Mouse (Mus musculus) forebrain, postnatal 0 days (tissue): ENCODE data around the gene Perm1. TPM values are rescaled to one million over a fixed set of nuclear protein-coding genes. Genes with fewer than 3 reads are reported as not detected.

Experiments used
- ATAC-seq: fragments of 200-750 bp; cut with Nextera tagmentation; 2 replicates; pipeline ENCODE4 v1.8.0; 2017; ENCODE audit warnings: mild to moderate bottlenecking, moderate library complexity
- DNase-seq: peaks from one replicate; pipeline ENCODE4 v3.0.0-alpha.2; 2015
- H3K27ac ChIP-seq: fragments of 300-500 bp; sonication (generic); 2 replicates; pipeline ENCODE4 v1.5.1; 2014; ENCODE audit warnings: low read depth, mild to moderate bottlenecking, antibody characterized with exemption, low read length, moderate library complexity, mixed read lengths
- H3K27me3 ChIP-seq: fragments of 300-500 bp; sonication (generic); 2 replicates; pipeline ENCODE4 v1.6.1; 2014; ENCODE audit warnings: mild to moderate bottlenecking, low read length, mixed read lengths; ENCODE audit not compliant: insufficient read depth
- H3K36me3 ChIP-seq: fragments of 300-500 bp; sonication (generic); 2 replicates; pipeline ENCODE4 v1.6.1; 2014; ENCODE audit warnings: mild to moderate bottlenecking, moderate library complexity; ENCODE audit not compliant: insufficient read depth
- H3K4me1 ChIP-seq: fragments of 300-500 bp; sonication (generic); 2 replicates; pipeline ENCODE4 v1.6.1; 2014; ENCODE audit warnings: antibody characterized with exemption; ENCODE audit not compliant: insufficient read depth
- H3K4me2 ChIP-seq: fragments of 300-500 bp; sonication (generic); 2 replicates; pipeline ENCODE4 v1.6.1; 2014; ENCODE audit warnings: low read depth, mild to moderate bottlenecking, moderate library complexity
- H3K4me3 ChIP-seq: fragments of 300-500 bp; sonication (generic); 2 replicates; pipeline ENCODE4 v1.5.1; 2014; ENCODE audit warnings: low read depth, low read length, mixed read lengths
- H3K9ac ChIP-seq: fragments of 300-500 bp; sonication (generic); 2 replicates; pipeline ENCODE4 v1.6.1; 2014; ENCODE audit warnings: mild to moderate bottlenecking
- H3K9me3 ChIP-seq: fragments of 300-500 bp; sonication (generic); 2 replicates; pipeline ENCODE4 v1.6.1; 2016; ENCODE audit warnings: low read length
- CTCF ChIP-seq: sonication (generic); IDR thresholded peaks from 2 replicates; pipeline ENCODE4 v1.5.1; 2016; ENCODE audit warnings: antibody characterized with exemption, control low read depth, low read depth
- WGBS: fragments of 180-500 bp; shearing (Covaris S2); extraction: QIAGEN DNeasy Blood & Tissue Kit; methylation state at CpG from one replicate; pipeline ENCODE4 v1.1.7; 2014; 5-methylcytosine and 5-hydroxymethylcytosine counted together
- polyA plus RNA-seq: library from polyadenylated mRNA; unstranded; fragments of >200 nt; fragmentation: Nextera tagmentation; extraction: Ambion mirVana; gene quantifications from 2 replicates; pipeline ENCODE4 v1.2.1, GENCODE M21; 2015
- total RNA-seq: library from RNA; depleted of rRNA; stranded (reverse); fragments of >200 nt; gene quantifications from 2 replicates; pipeline ENCODE4 v1.2.3, GENCODE M21; 2014

The Perm1 gene
- total and polyA plus RNA-seq, 2 experiments from 2014 or later = 0.86 to 1.3 TPM

GRCm38 (mm10) chr4:156184291-156184954 is 31.2 kb upstream of the Perm1 start:
- ATAC-seq = no peak
- H3K27ac ChIP-seq = peak overlapping the region; percentile 86; the same call in 1 of the 2 replicates

DNA sequence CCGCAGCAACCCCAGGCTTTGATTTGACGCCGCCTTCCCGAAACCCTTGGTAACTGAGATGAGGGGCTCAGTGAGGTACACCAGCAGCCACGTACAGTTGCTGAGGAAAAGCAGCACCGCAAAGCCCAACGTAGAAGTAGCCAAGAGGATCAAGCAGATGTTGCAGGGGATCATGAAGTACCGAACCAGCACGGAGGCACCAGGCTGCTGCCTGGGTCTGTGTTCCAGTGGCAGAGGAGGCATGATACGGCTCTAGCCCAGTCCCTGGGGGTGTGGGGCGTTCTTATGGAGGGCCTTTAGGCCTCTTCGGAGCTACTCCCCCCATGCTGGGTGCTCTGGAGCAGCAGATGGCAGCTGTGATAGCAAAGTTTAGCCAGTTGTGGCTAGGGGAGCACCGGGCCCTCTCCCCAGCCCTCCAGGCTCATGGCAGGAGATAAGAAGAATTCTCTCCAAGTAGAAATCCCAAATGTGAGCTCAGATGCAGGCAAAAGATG is 30.2 kb upstream of the Perm1 start:
- no peak for TF ChIP-seq CTCF

More at GRCm38 (mm10) chr4:156184291-156184954, 31.2 kb upstream of the Perm1 start:
- DNase-seq = no peak
- Histone ChIP-seq H3K36me3 (peaks cover 11% of the 10 kb centered on the region; the same call in 1 of the 2 replicates), H3K27me3 (no peaks in the 10 kb centered on the region), H3K9me3 (no peaks in the 10 kb centered on the region), H3K4me3 (peak overlapping the region; percentile 47), H3K9ac (peak overlapping the region; percentile 74), H3K4me1 (peaks cover 75% of the 10 kb centered on the region), H3K4me2 (peak overlapping the region; percentile 87)
- WGBS = 64% methylated on average over 7 of the region's 7 CpGs
- no peak for TF ChIP-seq CTCF

DNA sequence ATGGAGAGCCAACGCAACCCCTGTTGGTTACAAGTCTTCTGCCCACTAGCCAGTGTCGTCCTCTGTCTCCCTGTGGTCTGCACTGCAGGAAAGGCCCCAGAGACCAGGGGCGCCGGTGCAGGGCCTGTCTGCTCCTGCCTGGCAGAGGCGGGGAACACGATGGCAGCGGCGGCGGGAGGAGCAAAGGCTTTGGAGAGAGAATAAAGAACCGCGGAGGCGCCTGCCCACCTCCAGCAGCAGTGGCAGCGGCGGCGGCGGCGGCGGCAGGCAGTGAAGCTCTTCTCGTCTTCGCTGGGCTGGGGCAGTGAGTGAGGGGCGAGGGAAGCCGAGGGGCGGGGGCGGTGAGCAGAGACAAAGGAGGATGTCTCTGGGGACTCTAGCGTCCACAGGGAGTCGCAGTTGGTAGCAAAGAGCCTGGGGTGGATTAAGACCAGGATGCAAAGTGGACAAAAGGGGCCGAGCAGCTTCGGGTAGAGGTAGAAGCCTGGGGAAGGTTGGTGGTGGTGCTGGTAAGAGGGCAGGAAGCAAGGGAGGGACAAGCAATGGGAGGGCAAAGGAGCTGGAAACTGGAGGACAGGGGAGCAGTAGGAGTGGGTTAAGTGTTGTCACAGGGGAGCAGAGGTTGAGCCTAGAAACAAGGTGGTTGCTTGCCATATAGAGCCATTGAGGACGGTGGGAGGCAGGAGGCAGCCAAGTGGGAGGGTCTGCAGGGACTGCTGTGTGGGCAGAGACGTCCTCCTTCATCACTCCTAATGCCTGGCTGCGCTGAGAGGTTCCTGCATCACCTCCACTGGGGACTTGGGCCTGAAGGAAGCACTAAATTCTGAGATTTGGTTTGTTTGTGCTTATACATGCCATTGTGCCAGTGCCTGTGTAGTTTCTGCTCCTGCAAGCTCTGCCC is 29.5 kb upstream of the Perm1 start:
- peaks cover 68% of the 10 kb centered on the region for H3K4me1 ChIP-seq
- H3K27ac ChIP-seq = peak overlapping the region; percentile 86
- peak overlapping the region; percentile 47 for H3K4me3 ChIP-seq
- peak overlapping the region; percentile 74 for H3K9ac ChIP-seq
- ATAC-seq (peak; percentile 81), DNase-seq (peak; percentile 80)
- no peaks in the 10 kb centered on the region for H3K9me3 ChIP-seq
- H3K4me2 ChIP-seq = peak overlapping the region; percentile 87
- peak; percentile 45 for TF ChIP-seq CTCF
- no peaks in the 10 kb centered on the region for H3K27me3 ChIP-seq
- H3K36me3 ChIP-seq = peaks cover 13% of the 10 kb centered on the region; the same call in 1 of the 2 replicates
- WGBS = 3% methylated on average over 31 of the region's 31 CpGs

More for the DNA sequence above, 30.2 kb upstream of the Perm1 start:
- Histone ChIP-seq H3K36me3 (peaks cover 6% of the 10 kb centered on the region; the same call in 1 of the 2 replicates), H3K27me3 (no peaks in the 10 kb centered on the region), H3K9ac (peak overlapping the region; percentile 74), H3K4me1 (peaks cover 74% of the 10 kb centered on the region), H3K4me3 (peak overlapping the region; percentile 47), H3K4me2 (peak overlapping the region; percentile 87), H3K9me3 (no peaks in the 10 kb centered on the region), H3K27ac (peak overlapping the region; percentile 86)
- peak; percentile 40 for ATAC-seq
- WGBS = 33% methylated on average over 13 of the region's 13 CpGs
- peak; percentile 63 for DNase-seq

DNA sequence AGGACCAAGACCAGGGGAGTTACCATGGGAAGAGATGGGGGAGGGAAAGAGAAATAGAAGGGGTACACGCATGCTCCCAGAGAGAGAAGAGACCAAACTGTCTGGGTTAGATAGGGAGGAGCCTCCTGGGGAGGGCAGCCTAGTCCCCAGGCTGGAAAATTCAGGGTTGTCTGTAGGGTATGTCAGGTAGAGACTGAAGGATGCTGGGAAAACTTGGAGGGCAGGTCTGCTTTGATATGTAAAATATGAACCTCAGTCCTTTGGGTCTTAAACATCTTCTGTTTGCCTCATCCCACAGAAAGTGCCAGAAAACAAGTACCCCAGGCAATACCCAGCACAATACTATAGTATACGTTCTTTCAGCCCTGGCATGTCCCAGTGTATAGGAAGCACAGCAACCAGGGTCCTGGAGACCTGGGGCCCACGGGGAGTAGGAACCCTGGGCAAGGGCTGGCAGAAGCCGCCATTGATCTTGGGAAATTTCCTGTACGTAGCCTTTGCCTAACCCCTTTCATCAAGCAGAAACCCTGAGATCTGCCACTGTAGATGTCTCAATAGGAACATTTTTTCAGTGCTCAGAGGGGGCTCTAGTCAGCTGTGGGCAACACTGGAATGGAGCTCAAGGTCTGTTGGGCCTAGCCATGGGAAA is 27.4 kb upstream of the Perm1 start:
- no peak overlapping the region for H3K4me2 ChIP-seq
- no peaks in the 10 kb centered on the region for H3K27me3 ChIP-seq
- TF ChIP-seq CTCF = 0 out of 2 replicates have a peak, but pooled peaks have one; percentile 5
- H3K4me3 ChIP-seq = no peak overlapping the region
- H3K27ac ChIP-seq = peak overlapping the region; percentile 64
- no peak for ATAC-seq
- DNase-seq = no peak
- no peak overlapping the region for H3K9ac ChIP-seq
- WGBS = 24% methylated on average over 5 of the region's 5 CpGs
- H3K36me3 ChIP-seq = peaks cover 25% of the 10 kb centered on the region; the same call in 1 of the 2 replicates
- H3K9me3 ChIP-seq = no peaks in the 10 kb centered on the region
- peaks cover 50% of the 10 kb centered on the region for H3K4me1 ChIP-seq

DNA sequence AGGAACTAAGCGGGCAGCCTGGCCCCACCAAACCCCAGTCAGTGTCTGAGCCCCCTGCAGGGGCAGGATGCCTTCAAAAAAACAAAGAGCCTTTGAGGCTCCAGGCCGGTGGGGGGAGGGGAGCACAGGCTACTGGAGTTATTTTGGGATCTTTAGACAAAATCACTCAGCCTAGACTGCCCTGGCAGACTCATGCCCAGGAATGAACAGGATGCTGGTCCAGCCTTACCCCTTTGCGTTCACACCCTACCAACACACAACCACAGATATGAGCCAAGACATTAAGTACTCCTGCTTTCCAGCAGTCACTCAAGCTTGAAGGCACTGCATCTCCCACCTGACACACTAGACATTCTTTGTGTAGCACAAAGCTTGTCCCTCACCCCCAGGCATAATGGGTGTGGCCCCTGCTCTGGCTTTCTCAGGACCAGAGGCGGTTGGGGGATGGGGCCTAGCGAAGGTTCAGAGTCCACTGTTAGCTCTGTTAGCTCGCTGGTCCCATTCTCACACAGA is 26.8 kb upstream of the Perm1 start:
- no peak overlapping the region for H3K4me3 ChIP-seq
- ATAC-seq (peak; percentile 24), DNase-seq (peak; percentile 56)
- 0 out of 2 replicates have a peak overlapping the region, but pooled peaks have one; percentile 14 for H3K9ac ChIP-seq
- H3K9me3 ChIP-seq = no peaks in the 10 kb centered on the region
- peaks cover 25% of the 10 kb centered on the region; the same call in 1 of the 2 replicates for H3K36me3 ChIP-seq
- H3K27ac ChIP-seq = peak overlapping the region; percentile 64
- peaks cover 45% of the 10 kb centered on the region for H3K4me1 ChIP-seq
- no peaks in the 10 kb centered on the region for H3K27me3 ChIP-seq
- H3K4me2 ChIP-seq = no peak overlapping the region
- no peak for TF ChIP-seq CTCF
- 5% methylated on average over 6 of the region's 6 CpGs for WGBS
